In the genomic region with DNA sequence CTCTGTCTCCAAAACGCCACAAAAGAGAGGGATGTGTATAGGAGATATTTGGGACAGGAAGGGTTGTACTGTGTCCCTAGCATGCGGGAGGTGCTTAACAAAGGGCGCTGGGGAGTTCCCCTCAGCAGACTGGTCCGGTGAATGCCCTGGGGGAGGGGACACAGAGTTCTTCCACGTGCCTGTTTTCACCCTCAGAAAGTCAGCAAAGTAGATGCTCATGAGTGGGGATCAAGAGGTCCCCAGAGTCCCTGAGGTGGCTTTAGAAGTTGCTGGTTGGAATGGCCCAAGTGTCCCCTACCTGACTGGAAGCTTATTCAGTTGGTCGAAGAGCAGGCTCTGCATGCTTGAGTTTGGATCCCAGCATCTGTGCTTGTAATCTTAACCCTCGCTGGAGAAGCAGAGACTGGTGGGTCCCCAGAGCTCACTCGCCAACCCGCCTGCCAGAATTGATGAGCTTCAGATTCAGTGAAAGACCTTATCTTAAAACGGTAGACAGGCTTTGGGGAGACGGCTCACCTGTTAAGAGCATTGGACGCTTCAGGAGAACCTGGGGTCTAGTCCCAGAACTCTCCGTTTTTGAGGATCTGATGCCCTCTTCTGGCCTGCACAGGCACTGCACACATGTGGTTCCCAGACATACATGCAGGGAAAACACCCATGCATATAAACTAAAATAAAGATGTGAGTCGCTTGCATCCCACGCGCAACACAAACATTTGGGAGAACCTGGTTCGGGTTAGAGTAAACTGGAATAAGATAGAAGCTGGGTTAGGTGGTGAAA, we compare ENCODE assay signal across 8 mouse cellular contexts. TPM values are rescaled to one million over a fixed set of nuclear protein-coding genes. Genes with fewer than 3 reads are reported as not detected.
DNase-seq lines count a peak whose midpoint lies in the region; ATAC-seq and TF ChIP-seq lines count a peak whose summit lies in the region.

No protein-coding gene starts in this region.

- no peak for TF ChIP-seq POLR2A in MEL (IDR thresholded peaks at IDR 0.05; ENCODE audit: control insufficient read depth in 1 of 2, insufficient read depth in 1 of 2, low read depth in 1 of 2, low read length in 2 of 2, poor library complexity in 1 of 2)

- TF ChIP-seq EP300 in MEL (IDR thresholded peaks at IDR 0.05; ENCODE audit: low read depth in 1 of 2, low read length in 2 of 2) = no peak
- no peak for TF ChIP-seq EP300 in lung, postnatal 0 days (IDR thresholded peaks at IDR 0.05)

- H3K27ac ChIP-seq in MEL (ENCODE audit: control insufficient read depth, low read depth, low read length) = peak overlapping the region; percentile 90
- H3K27ac ChIP-seq in hindbrain, embryonic 10.5 days = no peak overlapping the region
- H3K27ac ChIP-seq in lung, postnatal 0 days (ENCODE audit: low read length) = no peak overlapping the region

- H3K36me3 ChIP-seq in MEL (ENCODE audit: control insufficient read depth in 1 of 2, insufficient read depth in 2 of 2, low read length in 2 of 2) = 0 out of 4 replicates have a peak, but pooled peaks cover 0 to 2% of the 10 kb centered on the region in 2 experiments
- no peaks in the 10 kb centered on the region for H3K36me3 ChIP-seq in hindbrain, embryonic 10.5 days
- no peaks in the 10 kb centered on the region for H3K36me3 ChIP-seq in lung, postnatal 0 days (ENCODE audit: insufficient read depth, low read length)

- DNase-seq in MEL (ENCODE audit: low read depth, low spot score) = peak; percentile 87
- DNase-seq in cerebellum, adult 8-10 months = peak; percentile 79
- DNase-seq in frontal cortex, adult 2 months (ENCODE audit: extremely low spot score in 1 of 2, low spot score in 1 of 2) = peak; percentile 37 to 93
- DNase-seq in hindbrain, embryonic 10.5 days (ENCODE audit: low spot score) = peak; percentile 82
- peak; percentile 60 for DNase-seq in layer of hippocampus, adult 9-11 months
- DNase-seq in lung, postnatal 0 days (ENCODE audit: low spot score) = peak; percentile 86
- DNase-seq in ovary, postnatal 14 days (ENCODE audit: low spot score) = peak; percentile 80
- peak; percentile 89 for DNase-seq in thymus, postnatal 4 days

- H3K9ac ChIP-seq in MEL (ENCODE audit: control insufficient read depth, low read depth, low read length, poor library complexity, severe bottlenecking) = peak overlapping the region; percentile 72
- no peak overlapping the region for H3K9ac ChIP-seq in lung, postnatal 0 days (replicated peaks; ENCODE audit: low read depth)

- no peaks in the 10 kb centered on the region for H3K27me3 ChIP-seq in MEL (ENCODE audit: control insufficient read depth in 1 of 2, insufficient read depth in 2 of 2, low read length in 2 of 2)
- H3K27me3 ChIP-seq in hindbrain, embryonic 10.5 days (ENCODE audit: insufficient read depth, poor library complexity, severe bottlenecking) = peaks cover 2% of the 10 kb centered on the region; the same call in 1 of the 2 replicates
- H3K27me3 ChIP-seq in lung, postnatal 0 days (replicated peaks; ENCODE audit: insufficient read depth, low read length) = no peaks in the 10 kb centered on the region

- H3K4me3 ChIP-seq in MEL (ENCODE audit: control insufficient read depth in 1 of 2, insufficient read depth in 1 of 2, low read depth in 2 of 2, low read length in 2 of 2) = peak overlapping the region; percentile 53 to 60
- peak overlapping the region; percentile 21; the same call in 1 of the 2 replicates for H3K4me3 ChIP-seq in hindbrain, embryonic 10.5 days
- H3K4me3 ChIP-seq in lung, postnatal 0 days (ENCODE audit: low read depth, low read length) = no peak overlapping the region

- peak; percentile 75 for TF ChIP-seq RAD21 in MEL (IDR thresholded peaks at IDR 0.05; ENCODE audit: low read depth, low read length)

- ATAC-seq in lung, postnatal 0 days = peak; percentile 66

- H3K79me2 ChIP-seq in MEL (ENCODE audit: control insufficient read depth, insufficient read depth, low read length, poor library complexity) = no peaks in the 10 kb centered on the region; the same call in 1 of the 2 replicates

- peaks cover 0 to 10% of the 10 kb centered on the region in 2 experiments; a peak in 2 of 4 replicates for H3K4me1 ChIP-seq in MEL (ENCODE audit: control insufficient read depth in 1 of 2, insufficient read depth in 2 of 2, low read length in 2 of 2)
- peaks cover 27% of the 10 kb centered on the region for H3K4me1 ChIP-seq in hindbrain, embryonic 10.5 days (replicated peaks)
- no peaks in the 10 kb centered on the region for H3K4me1 ChIP-seq in lung, postnatal 0 days (ENCODE audit: insufficient read depth, low read depth, low read length)

- peak; percentile 72 to 76 (median 75) for TF ChIP-seq CTCF in MEL (IDR thresholded peaks at IDR 0.05 in 2 of 3, conservative IDR thresholded peaks at IDR 0.05 in 1 of 3; ENCODE audit: control insufficient read depth in 1 of 3, insufficient read depth in 1 of 3, low read depth in 2 of 3, low read length in 3 of 3, poor library complexity in 1 of 3, severe bottlenecking in 1 of 3)
- peak; percentile 96 for TF ChIP-seq CTCF in lung, postnatal 0 days (IDR thresholded peaks at IDR 0.05)

- no peaks in the 10 kb centered on the region for H3K9me3 ChIP-seq in MEL (replicated peaks; ENCODE audit: insufficient read depth, low read length)
- H3K9me3 ChIP-seq in hindbrain, embryonic 10.5 days = no peaks in the 10 kb centered on the region
- no peaks in the 10 kb centered on the region for H3K9me3 ChIP-seq in lung, postnatal 0 days (ENCODE audit: low read length)

- 27% methylated on average over 17 of the region's 17 CpGs for WGBS in hindbrain, embryonic 10.5 days
- 20% methylated on average over 17 of the region's 17 CpGs for WGBS in lung, postnatal 0 days

- peak overlapping the region; percentile 15 for H3K4me2 ChIP-seq in lung, postnatal 0 days (replicated peaks; ENCODE audit: low read depth, low read length)

TF ChIP-seq in MEL, 35 proteins besides CTCF, POLR2A, EP300 and RAD21 (continues in another document):
- TF ChIP-seq ZMIZ1 (IDR thresholded peaks at IDR 0.05; ENCODE audit: low read depth, low read length) (no peak; the same call in 1 of the 2 replicates), ZNF384 (IDR thresholded peaks at IDR 0.05; ENCODE audit: low read depth, low read length) (no peak), MXI1 (IDR thresholded peaks at IDR 0.05; ENCODE audit: low read depth, low read length) (peak; percentile 61; the same call in 1 of the 2 replicates), TCF12 (IDR thresholded peaks at IDR 0.05; ENCODE audit: low read depth, low read length) (no peak), GABPA (IDR thresholded peaks at IDR 0.05; ENCODE audit: low read depth, low read length) (no peak), SIN3A (IDR thresholded peaks at IDR 0.05; ENCODE audit: low read length) (peak; percentile 70; the same call in 1 of the 2 replicates), NELFE (IDR thresholded peaks at IDR 0.05; ENCODE audit: low read depth, low read length) (no peak), UBTF (IDR thresholded peaks at IDR 0.05; ENCODE audit: borderline replicate concordance, insufficient read depth, low read depth, low read length) (no peak), ZC3H11A (IDR thresholded peaks at IDR 0.05; ENCODE audit: low read depth, low read length) (peak; percentile 53), KAT2A (conservative IDR thresholded peaks at IDR 0.05; ENCODE audit: low read depth, low read length) (no peak), RCOR1 (IDR thresholded peaks at IDR 0.05; ENCODE audit: low read depth, low read length) (no peak), MAX (IDR thresholded peaks at IDR 0.05; ENCODE audit: low read length) (peak; percentile 57; the same call in 1 of the 2 replicates), USF1 (IDR thresholded peaks at IDR 0.05; ENCODE audit: low read depth, low read length) (no peak)

RNA-seq across cellular contexts. Expression of a gene that starts 6.3 kb away (rescaled TPM):
- 1.8 and 2.0 TPM in 2 replicates for total RNA-seq in MEL (2012; rRNA removed)
- polyA plus RNA-seq in MEL (2012; ENCODE audit: insufficient read depth in 1 of 2, insufficient read length in 2 of 2, low read depth in 1 of 2, low replicate concordance in 2 of 2, missing spikeins in 1 of 2) = 1 to 10 TPM in 1 of 2 experiments, not detected in 1; 9.3 TPM
- polyA plus RNA-seq in frontal cortex, adult 2 months (2012; rRNA removed) = 0.34 and 0.53 TPM in 2 replicates
- 1.1 and 1.5 TPM in 2 replicates for polyA plus RNA-seq in hindbrain, embryonic 10.5 days (2016; fragmentation: Nextera tagmentation; extraction: Ambion mirVana)
- 0.95 and 1.4 TPM in 2 replicates for polyA plus RNA-seq in lung, postnatal 0 days (2015; fragmentation: Nextera tagmentation; extraction: Ambion mirVana)

RNA-seq across cellular contexts. Expression of a gene that starts 8.9 kb away (rescaled TPM):
- 47.4 and 49.4 TPM in 2 replicates for total RNA-seq in MEL (2012; rRNA removed)
- polyA plus RNA-seq in MEL (2012; ENCODE audit: insufficient read depth in 1 of 2, insufficient read length in 2 of 2, low read depth in 1 of 2, low replicate concordance in 2 of 2, missing spikeins in 1 of 2) = 100 to 1,000 TPM in 1 of 2 experiments, not detected in 1; 140 TPM
- polyA plus RNA-seq in frontal cortex, adult 2 months (2012; rRNA removed) = 22.6 and 23.2 TPM in 2 replicates
- polyA plus RNA-seq in hindbrain, embryonic 10.5 days (2016; fragmentation: Nextera tagmentation; extraction: Ambion mirVana) = 37.1 and 46.2 TPM in 2 replicates
- polyA plus RNA-seq in lung, postnatal 0 days (2015; fragmentation: Nextera tagmentation; extraction: Ambion mirVana) = 29.4 and 39.8 TPM in 2 replicates

RNA-seq across cellular contexts. Expression of a gene that starts 34.9 kb away (rescaled TPM):
- total RNA-seq in MEL (2012; rRNA removed) = 0.12 and 0.36 TPM in 2 replicates
- under 1 TPM in 1 of 2 experiments, not detected in 1; 0.65 TPM for polyA plus RNA-seq in MEL (2012; ENCODE audit: insufficient read depth in 1 of 2, insufficient read length in 2 of 2, low read depth in 1 of 2, low replicate concordance in 2 of 2, missing spikeins in 1 of 2)
- 5.4 and 8.5 TPM in 2 replicates for polyA plus RNA-seq in frontal cortex, adult 2 months (2012; rRNA removed)
- 4.1 and 4.5 TPM in 2 replicates for polyA plus RNA-seq in hindbrain, embryonic 10.5 days (2016; fragmentation: Nextera tagmentation; extraction: Ambion mirVana)
- polyA plus RNA-seq in lung, postnatal 0 days (2015; fragmentation: Nextera tagmentation; extraction: Ambion mirVana) = 2.0 and 2.1 TPM in 2 replicates

RNA-seq across cellular contexts. Expression of a gene that starts 35.0 kb away (rescaled TPM):
- total RNA-seq in MEL (2012; rRNA removed) = 27.0 and 27.2 TPM in 2 replicates
- 10 to 100 TPM in 1 of 2 experiments, not detected in 1; 78.0 TPM for polyA plus RNA-seq in MEL (2012; ENCODE audit: insufficient read depth in 1 of 2, insufficient read length in 2 of 2, low read depth in 1 of 2, low replicate concordance in 2 of 2, missing spikeins in 1 of 2)
- 19.9 and 20.3 TPM in 2 replicates for polyA plus RNA-seq in frontal cortex, adult 2 months (2012; rRNA removed)
- 18.6 and 20.2 TPM in 2 replicates for polyA plus RNA-seq in hindbrain, embryonic 10.5 days (2016; fragmentation: Nextera tagmentation; extraction: Ambion mirVana)
- polyA plus RNA-seq in lung, postnatal 0 days (2015; fragmentation: Nextera tagmentation; extraction: Ambion mirVana) = 36.6 and 39.1 TPM in 2 replicates

RNA-seq across cellular contexts. Expression of a gene that starts 50.8 kb away (rescaled TPM):
- total RNA-seq in MEL (2012; rRNA removed) = 196 and 224 TPM in 2 replicates
- polyA plus RNA-seq in MEL (2012; ENCODE audit: insufficient read depth in 1 of 2, insufficient read length in 2 of 2, low read depth in 1 of 2, low replicate concordance in 2 of 2, missing spikeins in 1 of 2) = 100 to 1,000 TPM in 1 of 2 experiments, 10 to 100 TPM in 1; 92.3 to 343 TPM
- polyA plus RNA-seq in frontal cortex, adult 2 months (2012; rRNA removed) = 88.5 and 103 TPM in 2 replicates
- polyA plus RNA-seq in hindbrain, embryonic 10.5 days (2016; fragmentation: Nextera tagmentation; extraction: Ambion mirVana) = 110 and 115 TPM in 2 replicates
- polyA plus RNA-seq in lung, postnatal 0 days (2015; fragmentation: Nextera tagmentation; extraction: Ambion mirVana) = 203 and 213 TPM in 2 replicates
